Mouse (Mus musculus) skeletal muscle tissue, postnatal 0 days (tissue): Measurements from ENCODE around the gene Igdcc4. TPM values are rescaled to one million over a fixed set of nuclear protein-coding genes. Genes with fewer than 3 reads are reported as not detected.

Experiments used
- polyA plus RNA-seq: library from polyadenylated mRNA; unstranded; fragments of >200 nt; fragmentation: Nextera tagmentation; extraction: Ambion mirVana; gene quantifications from 2 replicates; pipeline ENCODE4 v1.2.1, GENCODE M21; 2015

Gene Igdcc4
- polyA plus RNA-seq: 38.9 and 46.2 TPM in 2 replicates

DNA sequence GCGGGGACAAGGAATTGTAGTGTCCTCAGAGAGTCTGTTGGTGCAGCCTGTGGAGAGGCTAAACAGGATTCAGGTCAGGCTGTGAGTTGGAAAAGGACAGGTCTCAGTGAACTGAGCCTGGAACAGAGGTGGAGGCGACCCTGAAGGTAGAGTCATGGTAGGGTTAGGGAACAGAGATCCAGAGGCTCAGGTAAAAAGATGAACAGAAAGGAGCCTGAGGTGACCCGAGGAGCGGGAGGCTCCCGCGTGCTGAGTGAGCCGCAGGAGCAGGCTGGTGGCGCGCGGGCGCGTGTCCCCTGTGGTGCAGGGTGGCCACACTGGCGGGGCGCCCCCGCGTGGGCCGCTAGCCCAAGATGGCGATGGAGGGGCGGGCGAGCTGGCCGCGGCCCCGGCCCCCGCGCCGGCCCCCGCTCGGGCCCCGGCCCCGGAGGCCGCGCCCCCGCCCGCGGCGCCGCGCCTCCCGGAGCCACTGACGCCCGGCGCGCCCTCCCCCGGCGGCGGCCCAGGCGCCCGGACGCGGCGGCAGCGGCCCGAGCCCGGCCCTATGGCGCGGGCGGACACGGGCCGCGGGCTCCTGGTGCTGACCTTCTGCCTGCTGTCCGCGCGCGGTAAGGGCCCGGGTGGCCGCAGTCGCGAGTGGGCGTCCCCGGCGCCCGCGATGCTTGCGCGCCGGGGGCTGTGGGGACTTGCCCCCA, at the start of gene Igdcc4:
TSS of gene Igdcc4 (plus strand) at position 496 of the 695 bp plus-strand sequence.

DNA sequence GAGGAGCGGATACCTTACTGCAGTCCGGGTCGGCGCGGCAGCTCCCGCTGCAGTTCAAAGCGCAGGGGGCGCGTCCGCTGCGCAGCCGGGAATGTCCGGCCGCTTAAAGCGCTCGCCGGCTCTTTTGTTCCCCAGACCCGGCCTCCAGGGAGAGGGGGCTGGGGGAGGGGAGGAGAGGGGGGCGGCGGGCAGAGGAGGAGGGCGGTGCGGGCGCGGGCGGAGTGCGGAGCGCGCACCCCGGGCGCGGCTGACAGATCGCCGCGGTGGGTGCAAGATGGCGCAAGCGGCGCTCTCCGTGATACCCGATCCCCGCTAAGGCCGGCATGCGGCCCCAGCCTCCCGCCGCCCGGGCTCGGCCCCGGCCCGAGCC, 39.6 kb downstream of the Igdcc4 start, which contains the start of gene Igdcc3:
TSS of gene Igdcc3 (plus strand) at position 254 of the 370 bp plus-strand sequence.

Other genes starting within 250 kb of the Igdcc4 start
- 0.11 TPM in 1 of 2 replicates, not detected in the other for gene Slc24a1, start 149.9 kb upstream of the Igdcc4 start, polyA plus RNA-seq
- 19.9 and 21.1 TPM in 2 replicates for gene Ints14, start 140.6 kb upstream of the Igdcc4 start, polyA plus RNA-seq
- 21.3 and 22.5 TPM in 2 replicates for gene Hacd3, start 79.8 kb upstream of the Igdcc4 start, polyA plus RNA-seq
- gene Dpp8, start 69.1 kb upstream of the Igdcc4 start, polyA plus RNA-seq: 35.6 and 42.5 TPM in 2 replicates
- gene Igdcc3, start 39.7 kb downstream of the Igdcc4 start, polyA plus RNA-seq: 0.51 and 0.62 TPM in 2 replicates
- gene Parp16, start 93.9 kb downstream of the Igdcc4 start, polyA plus RNA-seq: 6.4 and 7.3 TPM in 2 replicates
- gene Cilp, start 163.7 kb downstream of the Igdcc4 start, polyA plus RNA-seq: 29.1 and 30.7 TPM in 2 replicates
- gene Clpx, start 192.8 kb downstream of the Igdcc4 start, polyA plus RNA-seq: 80.9 and 93.8 TPM in 2 replicates
- gene Pdcd7, start 244.6 kb downstream of the Igdcc4 start, polyA plus RNA-seq: 6.1 and 6.7 TPM in 2 replicates